Mouse (Mus musculus): ENCODE measurements around the gene Slc50a1.

The Slc50a1 gene

DNA sequence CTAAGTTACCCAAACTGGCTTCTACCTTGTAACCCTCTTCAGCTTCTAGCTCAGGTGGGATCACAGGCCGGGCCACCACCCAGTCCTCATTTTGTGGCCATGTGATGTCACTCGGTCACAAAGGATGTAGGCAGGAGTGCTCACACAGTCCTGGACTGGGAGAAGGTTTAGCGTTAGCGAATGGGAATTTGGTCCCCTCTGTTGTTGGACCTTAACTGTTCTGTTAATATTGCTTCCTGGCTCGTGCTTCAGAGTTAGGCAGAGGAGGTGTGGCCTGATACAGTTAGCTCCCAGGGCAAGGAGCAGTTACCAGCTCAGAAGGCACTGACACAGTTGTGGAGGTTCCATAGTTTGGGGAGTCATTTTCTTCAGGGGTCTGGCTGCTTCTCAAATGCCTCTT lies 23.8 kb upstream of the Slc50a1 start:
- no peak for DNase-seq (ENCODE audit: low spot score)

DNA sequence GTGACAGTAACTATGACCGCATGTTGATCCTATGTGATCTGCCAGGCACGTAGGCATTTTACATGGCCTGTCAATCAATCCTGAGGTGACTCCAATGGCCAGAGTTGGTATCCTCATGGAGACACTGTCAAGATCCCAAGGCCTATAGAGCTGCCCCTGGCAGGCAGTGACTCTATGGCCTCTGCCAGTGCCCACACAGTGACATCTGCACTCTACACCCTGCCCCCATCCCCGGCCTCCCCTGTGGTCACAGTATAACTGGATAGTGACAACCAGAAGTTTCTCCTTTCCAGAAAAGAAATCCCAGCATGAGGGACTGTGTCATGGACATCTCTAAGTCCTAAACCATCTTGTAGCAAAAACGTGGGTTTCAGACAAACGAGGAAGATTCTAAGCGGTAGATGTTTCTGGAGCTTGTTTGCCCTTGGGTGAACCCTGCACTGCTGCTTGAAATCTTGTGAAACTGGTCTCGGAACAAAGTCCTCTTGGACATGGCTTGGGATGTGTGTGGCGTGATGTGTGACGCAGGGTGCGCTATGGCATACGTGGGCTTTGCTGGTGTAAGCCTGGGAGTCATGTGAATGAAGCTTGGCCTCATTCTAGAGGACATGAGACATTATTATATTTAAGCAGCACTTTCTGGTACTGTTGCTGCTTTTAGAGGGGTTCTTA lies 23.0 kb upstream of the Slc50a1 start:
- no peak for DNase-seq (ENCODE audit: low spot score)

DNA sequence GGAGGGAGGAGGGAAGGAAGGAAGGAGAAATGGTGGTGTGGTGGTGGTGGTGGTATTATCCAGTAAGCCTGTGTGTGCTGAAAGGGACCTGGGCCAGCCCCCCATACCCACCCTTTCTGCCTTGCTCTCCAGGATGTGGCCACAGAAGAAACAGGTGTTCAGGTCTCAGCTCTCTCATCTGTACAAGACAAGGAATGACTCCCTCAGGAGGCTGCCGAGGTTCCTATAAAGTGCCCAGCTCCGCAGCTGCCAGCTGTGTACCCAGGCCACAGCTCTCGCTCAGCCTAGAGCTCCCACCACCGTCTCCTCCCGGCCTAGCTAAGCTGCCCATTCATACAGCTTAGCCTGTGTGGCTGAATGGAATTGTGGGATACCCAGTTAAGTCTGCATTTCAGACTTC lies 21.9 kb upstream of the Slc50a1 start:
- DNase-seq (ENCODE audit: low spot score), result no peak

DNA sequence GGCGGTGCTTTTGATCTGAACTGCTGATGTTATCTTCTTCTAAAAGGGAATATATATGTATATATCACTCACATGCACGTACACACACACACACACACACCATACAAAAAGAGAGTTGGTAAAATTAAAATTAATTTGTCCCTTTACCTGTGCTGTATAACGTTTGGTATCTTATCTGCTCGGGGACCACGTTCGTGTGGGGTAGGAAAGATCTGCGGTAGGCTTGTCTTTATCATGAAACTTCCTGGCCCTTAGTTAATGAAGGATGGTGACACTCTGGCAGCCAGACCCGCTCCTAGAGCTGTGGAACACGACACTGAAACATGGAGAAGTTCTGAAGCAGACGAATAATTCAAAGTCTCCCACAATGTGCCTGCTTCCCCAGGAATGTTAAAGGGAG lies 21.5 kb upstream of the Slc50a1 start:
- no peak for DNase-seq (ENCODE audit: low spot score)

DNA sequence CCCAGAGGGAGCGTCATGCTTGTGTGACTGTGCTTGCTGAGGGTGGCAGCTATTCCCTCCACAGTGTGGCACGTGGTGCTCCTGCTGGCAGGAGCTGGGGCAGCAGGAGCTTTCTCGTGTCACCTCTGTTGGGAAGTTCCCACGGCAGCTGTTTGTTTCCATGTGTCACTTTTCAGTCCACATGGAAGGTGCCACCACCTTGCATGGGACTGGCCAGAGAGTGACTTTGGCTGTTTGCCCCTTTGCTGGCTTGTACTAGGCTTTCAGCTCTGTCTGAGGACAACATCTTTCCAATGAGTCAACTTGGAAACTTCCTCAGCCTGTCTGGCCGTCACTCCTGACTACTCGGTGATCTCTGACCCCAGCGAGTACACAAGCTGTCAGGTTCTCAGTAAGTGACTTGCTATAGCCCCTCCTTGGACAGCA lies 18.1 kb upstream of the Slc50a1 start:
- DNase-seq (ENCODE audit: low spot score), result no peak

DNA sequence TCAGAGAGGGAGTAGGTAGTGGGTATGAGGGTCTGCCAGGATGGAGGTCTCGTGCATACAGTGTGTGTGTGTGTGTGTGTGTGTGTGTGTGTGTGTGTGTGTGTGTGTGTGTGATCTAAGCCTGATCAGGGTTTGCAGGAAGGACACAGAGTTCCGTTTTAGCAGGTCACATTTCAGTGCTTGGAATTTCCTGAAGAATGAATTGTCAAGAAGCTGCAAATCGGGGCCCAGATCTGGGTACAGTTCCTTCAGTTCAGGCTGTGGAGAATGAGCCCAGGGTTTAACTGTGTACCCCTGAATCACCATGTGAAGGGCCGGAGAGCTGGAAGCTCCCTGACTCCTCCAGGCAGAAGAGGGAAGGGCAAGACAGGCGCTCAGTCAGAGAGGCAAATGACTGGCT lies 16.9 kb upstream of the Slc50a1 start:
- DNase-seq (ENCODE audit: low spot score), result no peak

DNA sequence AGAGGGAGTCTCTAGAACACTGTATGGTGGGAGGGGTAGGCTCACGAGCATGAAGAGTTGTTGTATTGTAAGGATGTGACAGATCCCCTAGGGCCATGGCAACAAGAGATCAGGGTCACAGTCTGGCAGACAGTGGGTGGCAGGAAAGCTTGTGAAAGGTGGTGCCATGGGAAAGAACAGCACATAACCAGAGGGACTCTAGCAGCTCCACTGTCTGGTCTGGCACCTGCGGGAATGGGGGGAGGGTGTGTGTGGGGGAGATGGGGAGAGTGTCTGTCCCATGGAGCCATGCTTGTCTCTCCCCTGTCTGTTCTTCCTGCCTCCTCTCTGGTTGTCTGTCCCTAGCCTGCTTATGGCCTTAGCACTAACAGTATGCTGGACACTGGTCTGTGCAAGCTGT lies 15.2 kb upstream of the Slc50a1 start:
- no peak for DNase-seq (ENCODE audit: low spot score)

DNA sequence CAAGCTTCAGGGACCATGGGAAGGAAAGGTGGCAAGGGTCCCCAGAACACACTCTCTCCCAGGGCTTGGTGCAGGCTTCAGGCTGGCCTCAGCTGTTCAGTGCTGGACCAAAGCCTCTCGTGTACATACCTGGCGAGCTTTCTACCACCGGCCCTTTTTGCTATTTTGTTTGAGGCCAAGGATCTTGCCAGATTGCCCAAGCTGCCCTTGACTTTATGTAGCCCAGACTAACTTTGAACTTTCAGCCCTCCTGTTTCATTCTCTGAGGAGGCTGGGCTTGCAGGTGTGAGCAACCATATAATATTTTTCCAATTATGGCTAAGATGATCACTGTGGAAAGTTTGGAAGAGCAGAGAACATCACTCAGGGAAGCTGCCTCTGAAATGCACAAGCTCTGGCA lies 13.9 kb upstream of the Slc50a1 start:
- DNase-seq (ENCODE audit: low spot score), result no peak

DNA sequence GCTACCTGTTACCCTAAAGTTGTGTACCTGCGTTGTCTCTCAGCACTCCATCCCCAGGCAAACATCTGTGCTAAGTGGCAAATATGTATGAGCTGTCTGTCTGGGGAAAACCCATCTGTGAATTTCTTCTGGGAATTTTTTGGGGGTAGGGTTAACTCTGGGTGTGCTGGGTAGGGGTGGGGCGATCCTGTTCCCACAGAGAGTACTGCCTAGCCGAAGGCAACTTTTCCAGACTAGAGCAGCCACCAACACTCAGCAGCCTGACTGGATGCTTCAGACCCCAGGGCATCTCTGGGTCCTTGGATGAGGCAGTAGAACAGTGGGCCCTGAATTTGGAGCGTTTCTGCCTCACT lies 11.9 kb upstream of the Slc50a1 start:
- no peak for DNase-seq (ENCODE audit: low spot score)

DNA sequence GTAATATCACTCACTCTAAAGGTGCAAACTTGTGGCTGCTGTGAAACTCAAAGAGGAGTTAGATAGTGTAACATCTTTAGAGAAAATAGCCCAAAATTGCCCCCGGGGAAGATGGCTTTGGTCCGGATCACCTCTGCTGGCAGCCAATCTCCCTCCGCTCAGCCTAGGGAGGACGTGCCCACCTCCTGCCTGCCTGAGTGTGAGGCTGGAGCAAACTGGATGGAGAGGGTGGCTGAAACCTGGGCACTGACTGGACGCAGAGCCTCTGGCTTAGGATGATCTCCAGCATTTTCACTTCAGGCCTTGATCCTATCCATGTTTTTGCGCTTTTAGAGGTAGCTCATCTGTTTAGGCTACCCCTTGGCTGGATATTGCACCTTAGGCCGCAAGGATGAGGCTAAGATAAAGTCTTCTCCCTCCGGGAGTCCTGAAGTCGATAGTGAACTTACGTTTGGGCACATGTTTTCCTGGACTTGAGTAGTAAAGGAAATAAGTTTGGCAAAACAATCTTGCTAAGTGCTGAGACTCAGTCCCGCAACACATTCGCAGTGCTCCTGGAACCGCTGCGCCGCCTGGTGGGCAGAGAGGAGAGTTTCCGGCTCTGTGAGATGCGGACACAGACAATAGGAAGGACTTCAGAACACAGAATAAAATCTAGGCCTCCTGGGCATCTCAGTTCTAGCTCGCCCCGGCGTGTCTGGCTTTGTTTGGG lies 11.4 kb upstream of the Slc50a1 start:
- peak; percentile 91 for DNase-seq (ENCODE audit: low spot score)

DNA sequence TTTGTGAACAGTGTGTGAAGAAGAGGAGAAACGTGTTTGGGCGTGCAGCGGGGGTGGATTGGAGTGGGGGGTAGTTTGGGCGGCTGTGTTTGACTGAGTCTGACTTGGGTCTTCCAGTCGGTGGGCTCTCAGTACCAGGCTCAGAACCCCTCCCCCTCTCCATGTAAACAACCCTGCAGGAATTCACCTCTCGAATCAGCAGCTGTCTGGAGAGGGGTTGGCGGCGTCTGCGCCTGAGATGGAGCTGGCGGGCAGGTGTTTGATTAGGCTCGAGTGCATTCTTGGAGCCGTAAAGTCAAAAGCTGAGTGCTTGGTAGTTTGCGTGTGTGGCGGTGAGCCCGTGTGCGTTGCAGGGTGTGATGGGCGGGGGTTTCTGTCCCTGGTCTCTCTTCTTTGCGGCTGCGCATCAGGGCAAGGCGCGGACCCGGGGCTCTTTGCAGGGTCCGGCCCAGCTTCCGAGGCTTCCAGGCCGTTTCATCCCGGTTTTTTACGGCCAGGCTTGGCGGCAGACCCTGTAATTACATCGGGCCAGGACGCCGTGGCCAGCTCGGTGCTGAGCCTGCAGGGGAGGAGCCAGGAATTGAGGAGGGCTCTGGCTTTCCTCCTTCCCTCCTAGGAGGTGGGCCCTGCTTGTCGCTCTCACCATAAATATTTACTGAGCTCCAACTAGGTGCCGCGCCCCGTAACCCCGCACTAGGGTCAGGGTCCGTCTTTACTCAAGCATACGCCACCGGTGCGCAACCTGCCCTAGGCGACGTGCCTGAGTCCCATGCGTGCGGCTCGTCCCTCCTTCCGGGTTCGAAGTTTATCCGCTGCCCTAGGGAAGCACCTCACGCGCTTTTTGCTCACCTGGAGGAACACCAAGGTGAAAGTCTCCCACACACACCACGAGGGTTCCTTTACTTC lies 10.5 kb upstream of the Slc50a1 start, which contains the start of gene Efna1:
TSS of gene Efna1 (minus strand) at position 537 of the 906 bp plus-strand sequence.
- peak; percentile 60 for DNase-seq (ENCODE audit: low spot score)

DNA sequence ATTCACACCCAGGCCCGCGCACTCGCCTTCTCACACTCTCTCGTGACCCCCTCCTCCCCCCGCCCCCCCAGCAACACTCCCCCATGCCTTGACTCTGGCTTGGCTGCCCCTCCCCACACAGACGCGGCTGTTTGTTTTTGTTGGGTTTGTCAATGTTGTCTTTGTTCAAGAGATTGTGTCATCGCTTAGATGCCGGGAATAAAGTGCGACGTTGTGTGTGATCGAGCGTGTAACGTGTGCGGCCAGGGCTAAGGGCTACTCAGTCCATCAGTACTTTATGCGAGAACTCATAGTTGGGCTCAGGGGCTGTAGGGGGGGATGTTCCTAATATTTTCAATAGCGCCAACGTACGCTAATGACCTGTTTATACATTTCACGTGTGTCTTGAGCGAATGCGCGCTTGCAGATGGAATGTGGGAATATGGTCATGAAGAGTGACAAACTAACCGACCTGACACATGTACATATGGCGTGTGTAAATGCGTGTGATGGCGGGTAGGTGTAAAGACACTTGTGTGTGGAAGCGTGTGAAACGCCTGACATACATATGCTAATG lies 9.8 kb upstream of the Slc50a1 start:
- DNase-seq (ENCODE audit: low spot score), result peak; percentile 52

DNA sequence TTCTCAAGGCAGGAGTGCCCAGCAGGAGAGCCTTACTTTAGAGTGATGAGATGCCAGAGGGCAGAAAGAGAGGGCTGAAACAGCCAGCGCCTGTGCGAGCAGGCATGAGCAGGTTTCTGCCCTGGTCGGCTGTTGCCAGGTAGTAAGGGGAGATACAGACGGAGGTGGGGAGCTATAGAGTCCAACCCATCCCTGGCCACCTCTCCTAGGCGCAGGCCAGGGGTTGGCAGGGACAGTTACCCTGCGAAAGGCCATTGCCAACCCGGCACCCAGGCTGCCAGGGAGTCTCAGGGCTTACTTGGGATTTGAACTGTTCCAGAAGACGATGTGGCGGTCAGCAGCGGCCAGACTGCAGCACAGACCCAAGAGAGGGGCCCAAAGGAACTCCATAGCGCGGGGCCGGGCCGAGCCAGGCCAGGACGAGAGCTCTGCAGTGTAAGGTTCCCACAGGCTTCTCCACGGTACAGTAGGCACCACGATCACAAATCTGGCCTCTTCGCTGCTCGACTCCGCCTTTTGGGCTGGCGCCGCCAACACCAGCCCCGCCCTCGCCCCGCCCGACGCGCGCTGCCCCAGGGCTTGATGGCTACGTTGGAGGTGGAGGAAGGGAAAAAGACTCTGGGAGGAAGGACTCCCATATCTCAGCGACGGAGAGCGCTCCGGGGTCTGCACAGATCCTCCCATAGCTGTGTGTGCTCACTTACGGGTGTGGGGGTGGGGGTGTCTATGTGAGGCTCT lies 9.0 kb upstream of the Slc50a1 start:
- peak; percentile 79 for DNase-seq (ENCODE audit: low spot score)

DNA sequence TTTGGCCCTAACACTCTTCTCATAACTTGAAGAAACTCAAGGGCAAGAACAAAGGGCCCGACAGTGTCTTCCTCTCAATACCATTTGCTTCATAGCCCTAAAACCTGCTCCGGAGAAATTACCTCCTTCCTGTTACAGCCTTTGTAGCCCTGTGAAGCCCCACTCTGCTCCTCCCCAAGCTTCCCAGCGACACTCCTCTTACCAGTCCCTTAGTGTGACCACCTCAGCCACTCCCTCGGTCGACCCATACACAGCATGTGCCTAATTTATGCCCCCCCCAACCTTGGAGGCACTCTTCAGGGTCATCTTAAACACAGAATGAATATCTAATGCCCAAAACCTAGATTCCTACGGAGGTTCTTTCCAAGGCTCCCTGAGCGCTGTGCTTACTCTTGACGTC lies 8.3 kb upstream of the Slc50a1 start:
- DNase-seq (ENCODE audit: low spot score), result no peak

DNA sequence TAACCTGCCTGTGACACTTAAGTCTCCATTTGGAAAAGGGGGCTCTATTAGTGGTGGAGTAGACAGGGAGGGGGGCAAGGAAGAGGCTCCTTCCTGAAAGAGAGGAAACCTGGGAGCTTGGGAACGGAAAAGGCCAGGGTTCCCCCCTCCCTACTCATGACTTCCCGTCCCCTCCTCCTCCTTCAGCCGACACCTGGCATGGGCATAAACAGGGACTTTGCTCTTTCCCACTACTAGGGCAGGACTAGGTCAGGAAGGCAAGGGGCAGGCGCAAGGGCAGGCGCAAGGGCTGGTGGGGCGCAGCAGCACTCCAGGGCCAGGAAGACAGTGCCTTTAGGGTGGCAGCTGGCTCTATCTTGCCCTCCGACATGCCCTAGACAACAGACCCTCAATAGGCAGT lies 7.7 kb upstream of the Slc50a1 start:
- DNase-seq (ENCODE audit: low spot score), result no peak

DNA sequence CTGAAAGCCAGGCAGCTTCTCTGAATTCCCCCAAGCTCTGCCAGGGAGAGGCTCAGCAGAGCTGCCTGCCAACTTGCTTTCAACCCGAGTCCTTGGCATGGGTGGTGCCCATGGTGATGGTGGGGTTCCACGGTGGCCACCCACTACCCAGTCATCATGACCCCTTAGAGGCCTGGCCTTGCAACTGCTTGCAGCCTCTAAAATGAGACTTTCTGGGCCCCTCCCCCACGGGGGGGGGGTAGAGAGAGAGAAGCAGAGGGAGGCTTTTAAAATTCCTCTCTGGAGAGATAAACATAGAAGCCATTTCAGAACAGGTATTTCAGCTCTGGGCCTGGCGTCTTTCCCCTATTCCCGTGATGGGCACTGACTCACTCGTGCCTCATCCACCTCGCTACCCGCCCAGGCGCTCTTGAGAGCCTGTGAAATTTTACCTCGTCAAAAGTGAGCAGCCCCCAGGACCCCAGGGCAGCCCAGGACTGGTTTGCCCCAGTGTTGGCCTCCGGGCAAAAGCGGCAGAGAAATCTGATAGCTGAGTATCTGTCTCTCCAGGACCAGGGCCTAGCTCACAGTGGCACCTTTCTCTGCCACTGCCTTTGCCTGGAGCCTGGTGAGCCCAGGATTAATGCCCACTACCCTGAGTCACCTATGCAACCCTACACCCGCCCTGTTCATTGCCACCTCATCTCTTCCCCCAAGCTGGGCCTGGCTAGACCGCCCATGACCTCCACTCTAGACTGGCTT lies 7.1 kb upstream of the Slc50a1 start:
- no peak for DNase-seq (ENCODE audit: low spot score)

DNA sequence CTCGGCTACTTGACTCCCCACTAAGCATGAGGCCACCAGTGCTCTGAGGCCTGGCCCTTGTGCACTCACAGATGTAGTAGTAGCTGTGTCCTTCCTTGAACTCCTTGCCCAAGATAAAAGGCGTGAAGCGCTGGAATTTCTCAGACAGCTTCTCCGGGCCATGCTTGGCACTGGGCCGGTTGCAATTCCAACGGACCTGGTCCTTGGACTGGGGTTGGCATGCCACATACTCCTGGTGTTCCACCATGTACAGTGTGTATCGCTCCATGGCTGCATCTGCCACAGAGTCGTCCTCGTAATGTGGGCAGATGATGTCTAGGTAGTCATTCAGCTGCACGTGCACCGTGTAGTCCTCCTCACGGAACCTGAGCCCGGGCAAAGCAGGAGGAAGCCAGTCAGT lies 5.7 kb upstream of the Slc50a1 start:
- DNase-seq (ENCODE audit: low spot score), result no peak

DNA sequence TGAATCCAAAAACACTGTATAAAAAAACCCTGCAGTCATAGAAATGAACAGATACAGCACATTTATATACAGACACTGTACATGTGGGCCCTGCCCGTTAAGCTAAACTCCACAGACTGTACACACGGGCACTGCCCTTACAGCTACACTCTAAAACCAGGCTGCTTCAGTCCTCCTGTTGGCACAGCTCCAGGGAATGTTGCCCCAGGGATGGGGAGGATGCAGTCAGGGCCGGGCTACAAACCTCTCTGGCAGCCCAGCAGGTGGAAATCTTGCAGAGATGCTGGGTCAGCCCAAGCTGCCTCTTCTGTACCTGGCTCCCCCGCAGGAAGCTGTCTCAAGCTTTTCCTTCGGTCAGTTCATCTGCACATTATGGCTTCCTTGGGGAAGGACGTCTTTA lies 1.4 kb upstream of the Slc50a1 start:
- DNase-seq (ENCODE audit: low spot score), result no peak

DNA sequence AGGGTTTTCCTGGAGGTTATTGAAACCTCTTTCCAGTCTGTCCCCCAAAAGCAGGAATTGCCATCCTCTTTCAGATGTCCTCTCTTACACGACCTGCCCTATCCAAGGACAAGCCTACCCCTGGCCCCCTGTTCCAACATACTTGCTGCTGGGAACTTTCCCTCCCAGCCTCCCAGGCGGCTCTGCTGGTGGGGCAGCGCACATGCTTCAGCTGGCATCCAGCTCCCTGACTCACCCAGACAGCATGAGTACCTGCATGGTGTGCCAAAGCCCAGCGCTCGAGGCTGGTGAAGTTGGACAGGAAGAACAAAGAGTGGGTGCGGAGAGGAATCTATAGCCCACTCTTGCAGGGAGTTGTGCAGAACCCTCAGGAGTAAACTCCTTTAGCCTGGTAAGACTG lies 521 bp upstream of the Slc50a1 start:
- DNase-seq (ENCODE audit: low spot score), result no peak

DNA sequence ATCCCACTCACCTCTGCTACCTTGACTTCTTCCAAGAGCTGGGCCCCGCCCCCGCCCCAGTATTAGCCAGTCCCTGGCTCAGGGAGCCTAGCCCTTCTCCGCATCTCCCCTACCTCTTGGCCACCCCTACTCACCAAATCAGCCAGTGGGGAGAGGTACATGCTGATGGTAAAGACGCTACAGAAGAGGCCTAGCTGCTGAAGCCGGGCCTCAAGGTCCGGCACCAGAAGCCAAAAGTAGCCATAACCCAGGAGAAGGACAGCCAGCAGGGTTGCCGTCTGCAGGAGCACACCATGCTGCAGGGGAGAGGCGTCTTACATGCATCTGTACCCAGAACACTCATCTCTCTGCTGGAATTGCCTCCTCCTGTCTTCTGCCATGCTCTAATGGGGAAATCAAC lies 1.5 kb downstream of the Slc50a1 start:
- DNase-seq (ENCODE audit: low spot score), result no peak

DNA sequence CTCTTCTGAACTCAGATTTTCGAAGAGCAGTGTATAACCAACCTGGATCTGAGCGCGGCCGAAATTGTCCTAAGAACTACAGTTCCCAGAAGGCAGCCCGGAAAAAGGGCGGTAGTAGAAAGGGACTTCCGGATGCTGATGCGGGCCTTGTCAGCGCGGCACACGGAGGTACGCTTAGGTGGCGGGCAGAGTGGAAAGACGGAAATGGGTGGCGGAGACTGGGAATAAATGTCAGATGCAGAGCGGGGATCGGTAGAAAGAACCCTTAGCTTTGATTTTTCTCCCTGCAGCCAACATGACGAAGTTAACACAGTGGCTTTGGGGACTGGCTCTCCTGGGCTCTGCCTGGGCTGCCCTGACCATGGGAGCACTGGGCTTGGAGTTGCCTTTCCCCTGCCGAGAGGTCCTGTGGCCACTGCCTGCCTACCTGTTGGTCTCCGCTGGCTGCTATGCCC lies 3.9 kb downstream of the Slc50a1 start:
- peak; percentile 87 for DNase-seq (ENCODE audit: low spot score)

All from retina, embryonic 14.5 days (tissue).